Mouse (Mus musculus) neural tube, embryonic 15.5 days (tissue): ENCODE measurements at regions not wholly inside any gene's neighbourhood (a gene's known extent, or its start where the extent isn't known, plus 50 kb on each side); places are given as distances from the start of the nearest gene placed in this dataset.
A peak's percentile ranks its signal among the peaks of the same experiment; 100 is the strongest.

Experiments used
- ATAC-seq: fragments of 200-750 bp; cut with Nextera tagmentation; 2 replicates; pipeline ENCODE4 v1.8.0; 2017; ENCODE audit warnings: mild to moderate bottlenecking, moderate TSS enrichment, moderate library complexity; ENCODE audit not compliant: low FRiP score
- H3K27ac ChIP-seq: fragments of 300-500 bp; sonication (generic); replicated peaks from 2 replicates; pipeline ENCODE4 v1.5.1; 2015; ENCODE audit warnings: mild to moderate bottlenecking, inconsistent platforms
- H3K27me3 ChIP-seq: fragments of 300-500 bp; sonication (generic); replicated peaks from 2 replicates; pipeline ENCODE4 v1.6.1; 2015; ENCODE audit warnings: inconsistent platforms
- H3K36me3 ChIP-seq: fragments of 300-500 bp; sonication (generic); 2 replicates; pipeline ENCODE4 v1.6.1; 2015; ENCODE audit warnings: inconsistent platforms
- H3K4me1 ChIP-seq: fragments of 300-500 bp; sonication (generic); 2 replicates; pipeline ENCODE4 v1.6.1; 2015; ENCODE audit warnings: inconsistent platforms
- H3K4me2 ChIP-seq: fragments of 300-500 bp; sonication (generic); 2 replicates; pipeline ENCODE4 v1.6.1; 2015; ENCODE audit warnings: inconsistent platforms, mild to moderate bottlenecking, moderate library complexity
- H3K4me3 ChIP-seq: fragments of 300-500 bp; sonication (generic); replicated peaks from 2 replicates; pipeline ENCODE4 v1.5.1; 2015; ENCODE audit warnings: mild to moderate bottlenecking, inconsistent platforms
- H3K9ac ChIP-seq: fragments of 300-500 bp; sonication (generic); replicated peaks from 2 replicates; pipeline ENCODE4 v1.6.1; 2015; ENCODE audit warnings: mild to moderate bottlenecking, inconsistent platforms
- H3K9me3 ChIP-seq: fragments of 300-500 bp; sonication (generic); replicated peaks from 2 replicates; pipeline ENCODE4 v1.6.1; 2016; ENCODE audit warnings: inconsistent platforms
- WGBS: fragments of 180-500 bp; shearing (Covaris S2); methylation state at CpG from one replicate; pipeline ENCODE4 v1.1.7; 2015; ENCODE audit warnings: mixed read lengths; 5-methylcytosine and 5-hydroxymethylcytosine counted together

GRCm38 (mm10) chr10:102689966-102690365, 177.9 kb downstream of the Rassf9 start:
- no peaks in the 10 kb centered on the region for H3K36me3 ChIP-seq
- no peaks in the 10 kb centered on the region for H3K4me1 ChIP-seq
- H3K27me3 ChIP-seq: no peaks in the 10 kb centered on the region
- 71% methylated on average over 1 of the region's 1 CpGs for WGBS
- ATAC-seq: no peak
- no peak overlapping the region for H3K4me2 ChIP-seq
- H3K9ac ChIP-seq: no peak overlapping the region
- no peaks in the 10 kb centered on the region for H3K9me3 ChIP-seq
- no peak overlapping the region for H3K4me3 ChIP-seq
- no peak overlapping the region for H3K27ac ChIP-seq

GRCm38 (mm10) chr10:102686667-102687397, 174.8 kb downstream of the Rassf9 start:
- Histone ChIP-seq H3K4me3 (no peak overlapping the region), H3K4me1 (no peaks in the 10 kb centered on the region), H3K4me2 (peak overlapping the region; percentile 6; the same call in 1 of the 2 replicates), H3K27ac (no peak overlapping the region), H3K27me3 (no peaks in the 10 kb centered on the region), H3K9ac (no peak overlapping the region), H3K9me3 (no peaks in the 10 kb centered on the region), H3K36me3 (no peaks in the 10 kb centered on the region)
- ATAC-seq: 0 out of 2 replicates have a peak, but pooled peaks have one; percentile 50
- 65% methylated on average over 14 of the region's 14 CpGs for WGBS

GRCm38 (mm10) chr10:102685833-102686434, 173.9 kb downstream of the Rassf9 start:
- Histone ChIP-seq H3K4me3 (no peak overlapping the region), H3K9ac (no peak overlapping the region), H3K9me3 (no peaks in the 10 kb centered on the region), H3K27me3 (no peaks in the 10 kb centered on the region), H3K4me1 (no peaks in the 10 kb centered on the region), H3K36me3 (no peaks in the 10 kb centered on the region), H3K27ac (no peak overlapping the region), H3K4me2 (no peak overlapping the region)
- 64% methylated on average over 7 of the region's 7 CpGs for WGBS
- no peak for ATAC-seq

- Histone ChIP-seq H3K4me2 (no peak overlapping the region), H3K9me3 (no peaks in the 10 kb centered on the region), H3K36me3 (no peaks in the 10 kb centered on the region), H3K27me3 (no peaks in the 10 kb centered on the region), H3K27ac (no peak overlapping the region), H3K9ac (no peak overlapping the region), H3K4me1 (no peaks in the 10 kb centered on the region), H3K4me3 (no peak overlapping the region)
- WGBS: 82% methylated on average over 5 of the region's 5 CpGs
- no peak for ATAC-seq
Measured at GRCm38 (mm10) chr10:102667359-102667758, 155.3 kb downstream of the Rassf9 start.

GRCm38 (mm10) chr10:102659683-102660082, 147.7 kb downstream of the Rassf9 start:
- ATAC-seq: no peak
- Histone ChIP-seq H3K27ac (no peak overlapping the region), H3K9me3 (no peaks in the 10 kb centered on the region), H3K27me3 (no peaks in the 10 kb centered on the region), H3K4me2 (no peak overlapping the region), H3K9ac (no peak overlapping the region), H3K4me3 (no peak overlapping the region), H3K4me1 (no peaks in the 10 kb centered on the region), H3K36me3 (no peaks in the 10 kb centered on the region)
- 73% methylated on average over 6 of the region's 6 CpGs for WGBS

- no peak overlapping the region for H3K4me3 ChIP-seq
- no peak for ATAC-seq
- no peak overlapping the region for H3K27ac ChIP-seq
- no peaks in the 10 kb centered on the region for H3K4me1 ChIP-seq
- H3K4me2 ChIP-seq: no peak overlapping the region
- no peaks in the 10 kb centered on the region for H3K36me3 ChIP-seq
- no peaks in the 10 kb centered on the region for H3K9me3 ChIP-seq
- no peak overlapping the region for H3K9ac ChIP-seq
- WGBS: 77% methylated on average over 2 of the region's 2 CpGs
- H3K27me3 ChIP-seq: no peaks in the 10 kb centered on the region
Measured at GRCm38 (mm10) chr10:102636507-102636906, 124.5 kb downstream of the Rassf9 start.

- Histone ChIP-seq H3K4me2 (no peak overlapping the region), H3K9ac (no peak overlapping the region), H3K27ac (no peak overlapping the region), H3K4me1 (no peaks in the 10 kb centered on the region), H3K9me3 (no peaks in the 10 kb centered on the region), H3K36me3 (no peaks in the 10 kb centered on the region), H3K27me3 (no peaks in the 10 kb centered on the region), H3K4me3 (no peak overlapping the region)
- 73% methylated on average over 4 of the region's 4 CpGs for WGBS
- ATAC-seq: no peak
Measured at GRCm38 (mm10) chr10:102633438-102633837, 121.4 kb downstream of the Rassf9 start.

- Histone ChIP-seq H3K27ac (no peak overlapping the region), H3K9ac (no peak overlapping the region), H3K4me2 (no peak overlapping the region), H3K36me3 (no peaks in the 10 kb centered on the region), H3K27me3 (no peaks in the 10 kb centered on the region), H3K4me1 (no peaks in the 10 kb centered on the region), H3K9me3 (no peaks in the 10 kb centered on the region), H3K4me3 (no peak overlapping the region)
- no peak for ATAC-seq
Measured at GRCm38 (mm10) chr10:102628609-102629008, 116.6 kb downstream of the Rassf9 start.

- no peak overlapping the region for H3K4me2 ChIP-seq
- no peaks in the 10 kb centered on the region for H3K36me3 ChIP-seq
- H3K9ac ChIP-seq: no peak overlapping the region
- H3K4me3 ChIP-seq: no peak overlapping the region
- no peaks in the 10 kb centered on the region for H3K9me3 ChIP-seq
- H3K4me1 ChIP-seq: no peaks in the 10 kb centered on the region
- no peak for ATAC-seq
- WGBS: 88% methylated on average over 3 of the region's 3 CpGs
- no peaks in the 10 kb centered on the region for H3K27me3 ChIP-seq
- H3K27ac ChIP-seq: no peak overlapping the region
Measured at GRCm38 (mm10) chr10:102623895-102624294, 111.9 kb downstream of the Rassf9 start.

- 70% methylated on average over 2 of the region's 2 CpGs for WGBS
- Histone ChIP-seq H3K9ac (no peak overlapping the region), H3K9me3 (no peaks in the 10 kb centered on the region), H3K4me3 (no peak overlapping the region), H3K27me3 (no peaks in the 10 kb centered on the region), H3K27ac (no peak overlapping the region), H3K4me1 (no peaks in the 10 kb centered on the region), H3K4me2 (no peak overlapping the region), H3K36me3 (no peaks in the 10 kb centered on the region)
- no peak for ATAC-seq
Measured at GRCm38 (mm10) chr10:102622583-102623008, 110.6 kb downstream of the Rassf9 start.

- no peaks in the 10 kb centered on the region for H3K27me3 ChIP-seq
- ATAC-seq: no peak
- no peak overlapping the region for H3K27ac ChIP-seq
- no peak overlapping the region for H3K4me2 ChIP-seq
- WGBS: 75% methylated on average over 2 of the region's 2 CpGs
- no peak overlapping the region for H3K9ac ChIP-seq
- no peak overlapping the region for H3K4me3 ChIP-seq
- no peaks in the 10 kb centered on the region for H3K4me1 ChIP-seq
- no peaks in the 10 kb centered on the region for H3K36me3 ChIP-seq
- H3K9me3 ChIP-seq: no peaks in the 10 kb centered on the region
Measured at GRCm38 (mm10) chr10:102618711-102619110, 106.7 kb downstream of the Rassf9 start.

- WGBS: 85% methylated on average over 10 of the region's 10 CpGs
- Histone ChIP-seq H3K9ac (no peak overlapping the region), H3K36me3 (no peaks in the 10 kb centered on the region), H3K4me3 (no peak overlapping the region), H3K4me2 (no peak overlapping the region), H3K9me3 (no peaks in the 10 kb centered on the region), H3K27ac (no peak overlapping the region), H3K27me3 (no peaks in the 10 kb centered on the region), H3K4me1 (no peaks in the 10 kb centered on the region)
- no peak for ATAC-seq
Measured at GRCm38 (mm10) chr10:102615962-102616595, 104.1 kb downstream of the Rassf9 start.
